Mouse (Mus musculus): ENCODE measurements around the gene Syt16.

Syt16 gene

DNA sequence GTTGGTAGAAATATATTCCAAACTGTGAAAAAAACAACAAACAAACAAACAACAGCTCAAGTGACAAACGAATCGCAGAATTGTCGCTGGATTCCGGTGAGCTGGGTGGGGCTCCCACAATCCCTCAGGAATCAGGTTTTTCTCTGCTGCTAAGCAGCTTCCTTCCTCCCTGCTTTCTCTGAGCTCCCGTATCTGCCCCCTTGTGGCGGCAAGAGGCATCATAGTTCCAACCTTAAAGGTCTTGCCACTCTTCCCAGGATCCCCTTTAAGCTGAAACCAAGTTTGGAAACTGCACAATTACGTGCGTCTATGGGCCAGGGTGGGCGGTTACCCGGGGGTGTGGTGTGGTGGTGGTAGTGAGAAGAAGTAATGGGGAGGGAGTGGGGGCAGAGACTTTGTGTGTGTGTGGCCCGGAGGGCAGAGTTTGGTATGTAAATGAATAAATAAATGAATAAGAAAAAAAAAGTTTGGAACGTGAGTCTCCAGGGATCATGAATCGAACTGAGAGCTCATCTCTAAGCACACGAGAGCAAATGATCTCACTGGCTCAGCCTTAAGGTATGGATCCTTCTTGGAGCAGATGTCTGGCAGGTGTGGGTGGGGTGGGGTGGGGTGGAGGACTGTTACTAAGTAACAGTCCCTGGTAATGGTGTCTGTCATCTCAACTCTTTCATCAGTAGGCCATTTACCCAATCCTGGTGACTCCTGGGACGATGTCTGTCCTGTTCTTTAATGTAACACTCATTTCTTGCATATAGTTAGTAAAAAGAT, 319.7 kb downstream of the Syt16 start:
- peak; percentile 88 to 90 for DNase-seq

DNA sequence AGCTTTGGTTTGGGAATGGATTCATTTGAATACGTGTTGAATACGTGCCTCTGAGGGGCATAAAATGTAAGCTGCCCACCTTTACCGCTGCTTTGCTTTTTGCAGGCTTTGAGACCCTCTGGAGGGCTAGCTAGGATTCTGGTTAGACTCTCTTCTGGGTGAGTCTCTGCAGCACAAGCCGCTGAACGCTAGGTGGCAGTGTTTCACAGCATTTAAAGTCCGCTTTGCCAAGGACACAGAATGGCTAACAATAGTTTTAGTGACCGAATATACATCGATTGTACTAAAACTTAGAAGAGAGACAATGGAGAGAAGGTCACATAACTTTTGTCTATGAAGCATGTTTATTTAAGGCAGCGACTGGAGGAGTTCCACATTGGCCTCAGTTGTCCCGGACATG, 322.9 kb downstream of the Syt16 start:
- peak; percentile 87 to 88 for DNase-seq

DNA sequence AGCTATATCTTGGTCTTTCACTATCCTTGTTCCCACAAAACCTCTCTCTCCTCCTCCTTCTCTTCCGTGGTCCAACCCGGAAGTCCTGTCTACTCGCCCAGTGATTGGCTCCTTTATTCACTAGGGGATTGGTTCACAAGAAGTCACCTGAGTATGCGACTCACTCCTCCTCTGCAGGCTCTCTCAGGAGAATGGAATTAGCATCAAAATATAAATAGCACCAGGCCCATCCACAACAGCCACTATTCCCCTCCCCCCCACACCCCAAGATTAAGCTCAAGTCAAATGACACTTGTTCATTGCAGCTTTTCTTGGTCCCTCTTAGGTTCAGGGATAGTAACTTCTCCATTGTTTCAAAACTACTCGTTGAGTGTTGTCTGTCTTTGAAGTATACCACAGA, 324.5 kb downstream of the Syt16 start:
- DNase-seq = no peak
